Mouse (Mus musculus): ENCODE results near the gene Gm45837. TPM values are rescaled to one million over a fixed set of nuclear protein-coding genes. Genes with fewer than 3 reads are reported as not detected.

Gene Gm45837
- total and polyA plus RNA-seq, 3 experiments: 1.2 TPM; not detected in 2

Other genes starting within 250 kb of the Gm45837 start
- 7.1 and 7.9 TPM in 2 replicates for gene Atg16l2, start 108.6 kb upstream of the Gm45837 start, total RNA-seq (2012; rRNA removed)
- 1 to 10 TPM in 1 of 2 experiments, not detected in 1; 8.8 TPM for gene Atg16l2, start 108.6 kb upstream of the Gm45837 start, polyA plus RNA-seq (2012; ENCODE audit: insufficient read depth in 1 of 2, insufficient read length in 2 of 2, low read depth in 1 of 2, low replicate concordance in 2 of 2, missing spikeins in 1 of 2)
- gene Stard10, start 93.8 kb upstream of the Gm45837 start, total RNA-seq (2012; rRNA removed): 6.6 and 9.3 TPM in 2 replicates
- gene Stard10, start 93.8 kb upstream of the Gm45837 start, polyA plus RNA-seq (2012; ENCODE audit: insufficient read depth in 1 of 2, insufficient read length in 2 of 2, low read depth in 1 of 2, low replicate concordance in 2 of 2, missing spikeins in 1 of 2): 10 to 100 TPM in 1 of 2 experiments, not detected in 1; 17.9 TPM
- 13.6 and 14.6 TPM in 2 replicates for gene Arap1, start 62.8 kb upstream of the Gm45837 start, total RNA-seq (2012; rRNA removed)
- gene Arap1, start 62.8 kb upstream of the Gm45837 start, polyA plus RNA-seq (2012; ENCODE audit: insufficient read depth in 1 of 2, insufficient read length in 2 of 2, low read depth in 1 of 2, low replicate concordance in 2 of 2, missing spikeins in 1 of 2): 10 to 100 TPM in 1 of 2 experiments, not detected in 1; 27.1 TPM
- 0.59 and 0.62 TPM in 2 replicates for gene Pde2a, start 10.8 kb downstream of the Gm45837 start, total RNA-seq (2012; rRNA removed)
- gene Pde2a, start 10.8 kb downstream of the Gm45837 start, polyA plus RNA-seq (2012; ENCODE audit: insufficient read depth in 1 of 2, insufficient read length in 2 of 2, low read depth in 1 of 2, low replicate concordance in 2 of 2, missing spikeins in 1 of 2): under 1 TPM in 1 of 2 experiments, not detected in 1; 0.11 TPM
- gene Art2b, start 174.7 kb downstream of the Gm45837 start, total RNA-seq (2012; rRNA removed): not detected in 2 replicates
- not detected for gene Art2b, start 174.7 kb downstream of the Gm45837 start, polyA plus RNA-seq (2012; ENCODE audit: insufficient read depth in 1 of 2, insufficient read length in 2 of 2, low read depth in 1 of 2, low replicate concordance in 2 of 2, missing spikeins in 1 of 2)

Data from MEL (cell line).